ENCODE assay signal across 9 mouse cellular contexts in genomic region chrX:12917105-12917504, GRCm38 (mm10).
A peak's percentile ranks its signal among the peaks of the same experiment; 100 is the strongest.
DNase-seq lines count a peak whose midpoint lies in the region; ATAC-seq lines count a peak whose summit lies in the region.
"Had no signal": no experiment of that assay in that cellular context is flagged by ENCODE, and none has a peak within 500 bp of the region (broad histone marks: within the 10 kb centered on the region; RNA-seq: fewer than 3 reads in every experiment).

No protein-coding gene starts in this region.

- peak; percentile 4 for DNase-seq in layer of hippocampus, adult 11-12 months (ENCODE audit: low spot score)
- DNase-seq in layer of hippocampus, postnatal 10 days (ENCODE audit: low spot score in 2 of 2): no peak
- DNase-seq in forebrain, embryonic 14.5 days (ENCODE audit: low spot score): peak; percentile 25
- peak; percentile 53 for DNase-seq in intestine, embryonic 14.5 days (ENCODE audit: low spot score)
- DNase-seq in ovary, postnatal 10 days (ENCODE audit: low spot score): peak; percentile 2
- DNase-seq in thymus, postnatal 0 days (ENCODE audit: low spot score): no peak
- no peak for DNase-seq in frontal cortex, postnatal 36 days (ENCODE audit: low spot score in 2 of 2)

- no peaks in the 10 kb centered on the region for H3K9me3 ChIP-seq in forebrain, embryonic 14.5 days (replicated peaks; ENCODE audit: control insufficient read depth, low read length)
- no peaks in the 10 kb centered on the region for H3K9me3 ChIP-seq in intestine, embryonic 14.5 days (ENCODE audit: control insufficient read depth, low read length)
- no peaks in the 10 kb centered on the region for H3K9me3 ChIP-seq in liver, embryonic 15.5 days (replicated peaks)

- H3K4me1 ChIP-seq in forebrain, embryonic 14.5 days (ENCODE audit: control insufficient read depth, insufficient read depth, low read length): no peaks in the 10 kb centered on the region
- H3K4me1 ChIP-seq in intestine, embryonic 14.5 days (replicated peaks; ENCODE audit: control insufficient read depth, insufficient read depth, low read length): no peaks in the 10 kb centered on the region
- H3K4me1 ChIP-seq in liver, embryonic 15.5 days (replicated peaks): no peaks in the 10 kb centered on the region

- H3K9ac ChIP-seq in forebrain, embryonic 14.5 days (ENCODE audit: low read length): no peak overlapping the region
- H3K9ac ChIP-seq in intestine, embryonic 14.5 days (ENCODE audit: low read length): no peak overlapping the region
- no peak overlapping the region for H3K9ac ChIP-seq in liver, embryonic 15.5 days

- peak overlapping the region; percentile 34 for H3K4me2 ChIP-seq in forebrain, embryonic 14.5 days (ENCODE audit: low read length)
- H3K4me2 ChIP-seq in intestine, embryonic 14.5 days (ENCODE audit: low read length): peak overlapping the region; percentile 34
- H3K4me2 ChIP-seq in liver, embryonic 15.5 days: 0 out of 2 replicates have a peak overlapping the region, but pooled peaks have one; percentile 7

- no peak overlapping the region for H3K27ac ChIP-seq in forebrain, embryonic 14.5 days (ENCODE audit: low read depth, low read length)
- no peak overlapping the region for H3K27ac ChIP-seq in intestine, embryonic 14.5 days (ENCODE audit: low read depth)
- H3K27ac ChIP-seq in liver, embryonic 15.5 days (replicated peaks): no peak overlapping the region

- 30% methylated on average over 13 of the region's 13 CpGs for WGBS in forebrain, embryonic 14.5 days
- 42% methylated on average over 13 of the region's 13 CpGs for whole genome bisulfite sequencing in intestine, embryonic 14.5 days
- 49% methylated on average over 13 of the region's 13 CpGs for WGBS in liver, embryonic 15.5 days (ENCODE audit: insufficient replicate concordance)

- peak; percentile 55; the same call in 1 of the 2 replicates for ATAC-seq in forebrain, embryonic 14.5 days
- no peak for ATAC-seq in intestine, embryonic 14.5 days (replicated peaks; ENCODE audit: low FRiP score, low TSS enrichment, low read depth)
- ATAC-seq in liver, embryonic 15.5 days (ENCODE audit: insufficient read depth): no peak

- H3K4me3 ChIP-seq in forebrain, embryonic 14.5 days (ENCODE audit: low read depth, low read length): no peak overlapping the region
- no peak overlapping the region for H3K4me3 ChIP-seq in intestine, embryonic 14.5 days (ENCODE audit: low read depth, low read length)
- H3K4me3 ChIP-seq in liver, embryonic 15.5 days (replicated peaks): no peak overlapping the region

- no peaks in the 10 kb centered on the region for H3K36me3 ChIP-seq in forebrain, embryonic 14.5 days (ENCODE audit: control insufficient read depth, insufficient read depth, low read length)
- no peaks in the 10 kb centered on the region for H3K36me3 ChIP-seq in intestine, embryonic 14.5 days (ENCODE audit: control insufficient read depth, insufficient read depth, low read length)
- no peaks in the 10 kb centered on the region for H3K36me3 ChIP-seq in liver, embryonic 15.5 days (replicated peaks)

- no peaks in the 10 kb centered on the region for H3K27me3 ChIP-seq in forebrain, embryonic 14.5 days (replicated peaks; ENCODE audit: control insufficient read depth, insufficient read depth, low read length)
- H3K27me3 ChIP-seq in intestine, embryonic 14.5 days (replicated peaks; ENCODE audit: control insufficient read depth, insufficient read depth, low read length): no peaks in the 10 kb centered on the region
- no peaks in the 10 kb centered on the region for H3K27me3 ChIP-seq in liver, embryonic 15.5 days
- H3K27me3 ChIP-seq: CH12.LX had no signal

Comparison
In these comparisons a context has a peak if more than half of its experiments do, and no peak if none do; other contexts are left out.
1. DNase-seq: peak in layer of hippocampus, adult 11-12 months (single experiment), forebrain, embryonic 14.5 days (single experiment), intestine, embryonic 14.5 days (single experiment) and ovary, postnatal 10 days (single experiment); none in layer of hippocampus, postnatal 10 days (0 of 2), thymus, postnatal 0 days (single experiment) and frontal cortex, postnatal 36 days (0 of 2).
2. Peak in every context shown above with its lines, with median percentiles within 50 percentile points of each other: H3K4me2 ChIP-seq.